Mouse (Mus musculus) heart, embryonic 13.5 days (tissue): ENCODE measurements around the gene Psmb8. TPM values are rescaled to one million over a fixed set of nuclear protein-coding genes. Genes with fewer than 3 reads are reported as not detected.

Experiments
- ATAC-seq: fragments of 200-750 bp; cut with Nextera tagmentation; 2 replicates; pipeline ENCODE4 v1.8.0; 2017; ENCODE audit warnings: moderate TSS enrichment; ENCODE audit not compliant: insufficient number of reproducible peaks, low FRiP score, low TSS enrichment; ENCODE audit errors: extremely low read depth
- H3K27ac ChIP-seq: fragments of 300-500 bp; sonication (generic); replicated peaks from 2 replicates; pipeline ENCODE4 v1.5.1; 2015; ENCODE audit warnings: moderate library complexity, mild to moderate bottlenecking, inconsistent platforms
- H3K27me3 ChIP-seq: fragments of 300-500 bp; sonication (generic); replicated peaks from 2 replicates; pipeline ENCODE4 v1.6.1; 2015; ENCODE audit warnings: mild to moderate bottlenecking, inconsistent platforms
- H3K36me3 ChIP-seq: fragments of 300-500 bp; sonication (generic); 2 replicates; pipeline ENCODE4 v1.6.1; 2015; ENCODE audit warnings: mild to moderate bottlenecking, inconsistent platforms
- H3K4me1 ChIP-seq: fragments of 300-500 bp; sonication (generic); 2 replicates; pipeline ENCODE4 v1.6.1; 2015; ENCODE audit warnings: inconsistent platforms
- H3K4me2 ChIP-seq: fragments of 300-500 bp; sonication (generic); 2 replicates; pipeline ENCODE4 v1.6.1; 2015; ENCODE audit warnings: inconsistent platforms, mild to moderate bottlenecking, moderate library complexity
- H3K4me3 ChIP-seq: fragments of 300-500 bp; sonication (generic); 2 replicates; pipeline ENCODE4 v1.5.1; 2015; ENCODE audit warnings: moderate library complexity, mild to moderate bottlenecking, inconsistent platforms
- H3K9ac ChIP-seq: fragments of 300-500 bp; sonication (generic); 2 replicates; pipeline ENCODE4 v1.6.1; 2015; ENCODE audit warnings: inconsistent platforms, mild to moderate bottlenecking, moderate library complexity
- H3K9me3 ChIP-seq: fragments of 300-500 bp; sonication (generic); 2 replicates; pipeline ENCODE4 v1.6.1; 2016; ENCODE audit warnings: inconsistent platforms
- WGBS: fragments of 180-500 bp; shearing (Covaris S2); methylation state at CpG from one replicate; pipeline ENCODE4 v1.1.7; 2015; ENCODE audit warnings: mixed read lengths; 5-methylcytosine and 5-hydroxymethylcytosine counted together
- polyA plus RNA-seq: library from polyadenylated mRNA; unstranded; fragments of >200 nt; fragmentation: Nextera tagmentation; extraction: Ambion mirVana; gene quantifications from 2 replicates; pipeline ENCODE4 v1.2.1, GENCODE M21; 2015

Psmb8 gene
- polyA plus RNA-seq, 1 experiment from 2014 or later: 4.3 TPM

DNA sequence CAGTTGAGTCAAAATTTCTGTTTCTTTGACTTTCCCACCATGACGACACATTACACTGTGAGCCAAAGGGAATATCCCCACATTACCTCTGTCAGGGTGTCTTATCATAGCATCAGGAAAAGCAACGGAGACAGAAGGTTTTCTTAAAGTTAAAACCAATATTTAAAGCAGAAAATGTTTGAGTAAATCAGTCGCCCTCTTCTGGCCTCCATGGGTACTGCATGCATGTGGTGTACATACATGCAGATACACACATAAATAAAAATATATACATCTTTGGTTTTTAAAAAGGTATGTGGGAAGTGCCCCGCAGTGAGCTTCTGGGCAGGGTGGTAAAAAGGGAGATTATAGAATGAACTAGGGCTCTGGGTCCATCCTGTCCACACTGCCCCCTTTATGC, 20.3 kb upstream of the Psmb8 start:
- H3K9ac ChIP-seq: no peak overlapping the region

DNA sequence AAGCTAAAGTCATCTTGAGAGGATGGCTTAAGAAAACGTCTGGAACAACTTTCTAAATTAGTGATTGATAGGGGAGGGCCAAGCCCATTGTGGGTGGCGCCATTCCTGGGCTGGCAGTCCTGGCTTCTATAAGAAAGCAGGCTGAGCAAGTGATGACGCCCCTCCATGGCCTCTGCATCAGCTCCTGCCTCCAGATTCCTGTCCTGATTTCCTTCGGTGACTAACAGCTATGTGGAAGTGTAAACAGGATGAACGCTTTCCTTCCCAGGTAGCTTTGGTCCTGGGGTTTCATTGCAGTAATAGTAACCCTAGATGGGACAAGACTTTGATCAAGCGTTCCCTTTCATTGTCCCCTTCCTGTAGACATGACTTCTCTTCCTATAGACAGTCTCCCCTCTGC, 18.5 kb upstream of the Psmb8 start:
- Histone ChIP-seq H3K4me1 (no peaks in the 10 kb centered on the region), H3K27ac (no peak overlapping the region), H3K4me3 (no peak overlapping the region), H3K4me2 (no peak overlapping the region), H3K9ac (no peak overlapping the region), H3K27me3 (peaks cover 56% of the 10 kb centered on the region), H3K9me3 (peaks cover 9% of the 10 kb centered on the region; the same call in 1 of the 2 replicates), H3K36me3 (no peaks in the 10 kb centered on the region)
- ATAC-seq: no peak
- 54% methylated on average over 6 of the region's 6 CpGs for WGBS

More for the DNA sequence above, 20.3 kb upstream of the Psmb8 start:
- Histone ChIP-seq H3K4me1 (no peaks in the 10 kb centered on the region), H3K27ac (no peak overlapping the region), H3K36me3 (no peaks in the 10 kb centered on the region), H3K27me3 (peaks cover 40% of the 10 kb centered on the region), H3K9me3 (peaks cover 9% of the 10 kb centered on the region; the same call in 1 of the 2 replicates), H3K4me2 (no peak overlapping the region), H3K4me3 (no peak overlapping the region)
- ATAC-seq: no peak
- WGBS: 60% methylated on average over 4 of the region's 4 CpGs

DNA sequence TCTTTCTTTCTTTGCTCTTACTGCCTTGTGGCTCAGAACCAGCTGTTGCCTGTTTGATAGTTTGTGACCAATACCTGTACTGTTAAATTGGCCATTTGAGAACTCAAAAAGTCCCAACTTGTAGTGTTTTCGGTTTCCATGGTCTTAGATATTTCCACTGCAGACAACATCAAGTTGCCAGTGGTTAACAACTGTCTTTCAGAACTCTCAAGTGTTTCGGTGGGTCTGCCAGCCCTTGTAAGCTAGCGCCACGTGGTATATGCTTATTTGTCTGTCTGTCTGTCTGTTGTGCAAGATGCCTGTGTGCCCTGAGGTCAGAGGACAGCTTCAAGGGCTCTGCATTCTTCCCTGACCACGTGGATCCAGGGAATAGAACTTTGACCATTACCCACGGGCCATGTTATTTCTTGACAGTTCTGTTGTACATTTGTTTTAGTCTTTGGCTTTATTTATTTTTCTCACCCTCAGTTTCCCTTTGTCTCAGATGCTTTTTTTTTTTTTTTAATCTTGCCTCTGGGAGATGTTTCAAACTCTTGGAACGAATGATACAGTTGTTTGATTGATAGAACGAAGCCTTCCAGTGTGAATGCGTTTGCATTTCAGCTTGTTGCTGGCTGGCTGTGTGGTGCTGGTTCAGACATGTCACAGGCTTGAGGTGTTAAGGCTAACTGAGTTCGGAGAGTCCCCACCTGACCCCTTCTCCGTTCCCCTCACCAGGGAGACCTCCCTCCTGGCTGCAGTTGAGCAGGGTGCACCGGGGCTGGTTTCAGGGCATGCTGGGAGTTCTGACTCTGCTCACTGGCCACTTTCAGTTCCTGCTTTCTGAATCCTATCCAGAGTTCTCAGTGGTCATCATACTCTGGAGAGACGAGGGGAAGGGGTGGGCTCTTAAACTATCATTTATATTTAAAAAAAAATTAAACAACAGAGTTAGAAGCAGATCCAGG, 17.3 kb upstream of the Psmb8 start:
- 63% methylated on average over 13 of the region's 13 CpGs for WGBS
- ATAC-seq: no peak
- Histone ChIP-seq H3K27ac (no peak overlapping the region), H3K4me1 (no peaks in the 10 kb centered on the region), H3K9ac (no peak overlapping the region), H3K4me3 (no peak overlapping the region), H3K36me3 (no peaks in the 10 kb centered on the region), H3K27me3 (peaks cover 58% of the 10 kb centered on the region), H3K9me3 (peaks cover 9% of the 10 kb centered on the region; the same call in 1 of the 2 replicates), H3K4me2 (no peak overlapping the region)

DNA sequence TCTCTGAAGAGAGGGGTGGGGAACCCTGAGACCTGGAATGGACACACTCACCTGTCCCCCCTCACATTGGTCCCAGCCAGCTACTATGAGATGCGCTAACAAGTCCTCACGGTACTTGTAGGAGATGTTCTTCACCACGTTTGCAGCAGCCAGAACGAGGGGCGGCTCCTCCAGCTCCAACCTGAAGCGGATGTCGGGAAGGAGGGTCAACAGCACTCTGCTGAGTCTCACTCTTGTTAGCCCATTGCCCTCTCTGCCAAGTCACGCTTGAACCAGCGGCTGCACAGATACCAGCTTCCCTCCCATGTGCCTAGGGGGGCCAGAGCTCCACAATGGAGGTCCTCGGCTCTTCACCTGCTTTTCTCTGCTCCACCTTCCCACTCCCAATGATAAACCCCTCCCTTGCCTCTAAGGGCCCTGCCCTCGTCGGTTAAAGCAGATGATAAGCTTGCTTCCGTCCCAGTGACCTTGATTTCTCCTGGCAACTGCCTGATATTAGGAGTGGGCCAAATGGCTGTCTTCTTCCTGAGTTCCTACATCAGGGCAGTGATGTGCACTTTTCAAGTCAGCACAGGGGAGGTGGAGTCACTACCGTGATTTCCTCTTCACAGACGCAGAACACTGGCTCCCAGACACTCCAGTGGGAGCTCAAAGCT, 13.8 kb upstream of the Psmb8 start:
- no peak overlapping the region for H3K9ac ChIP-seq
- H3K27me3 ChIP-seq: peaks cover 87% of the 10 kb centered on the region

DNA sequence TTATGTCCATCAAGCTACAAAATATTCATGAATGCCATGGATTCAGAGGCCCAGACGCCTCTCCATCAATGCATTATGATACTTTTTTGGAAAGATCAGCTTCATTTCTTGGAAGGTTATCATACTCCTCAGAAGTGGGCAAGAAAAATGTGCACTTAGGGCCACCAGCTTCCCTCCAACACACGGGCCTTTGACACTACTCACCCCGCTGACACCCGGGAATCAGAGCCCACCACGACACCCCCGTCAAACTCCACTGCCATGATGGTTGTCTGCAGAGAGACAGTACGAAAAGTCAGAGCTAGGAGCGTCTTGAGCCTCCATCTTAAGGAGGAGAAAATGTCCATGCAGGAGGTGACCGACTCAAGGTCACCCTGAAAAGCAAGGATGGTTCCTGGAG, 12.0 kb upstream of the Psmb8 start:
- no peak for ATAC-seq
- Histone ChIP-seq H3K4me1 (peaks cover 17% of the 10 kb centered on the region), H3K27ac (no peak overlapping the region), H3K27me3 (peaks cover 93% of the 10 kb centered on the region), H3K9ac (no peak overlapping the region), H3K4me3 (no peak overlapping the region), H3K4me2 (no peak overlapping the region), H3K36me3 (no peaks in the 10 kb centered on the region), H3K9me3 (no peaks in the 10 kb centered on the region)
- WGBS: 80% methylated on average over 9 of the region's 9 CpGs

More for the DNA sequence above, 13.8 kb upstream of the Psmb8 start:
- H3K9me3 ChIP-seq: no peaks in the 10 kb centered on the region
- ATAC-seq: no peak
- WGBS: 58% methylated on average over 15 of the region's 15 CpGs
- peaks cover 17% of the 10 kb centered on the region for H3K4me1 ChIP-seq
- no peaks in the 10 kb centered on the region for H3K36me3 ChIP-seq
- H3K4me3 ChIP-seq: no peak overlapping the region
- H3K4me2 ChIP-seq: no peak overlapping the region
- no peak overlapping the region for H3K27ac ChIP-seq

DNA sequence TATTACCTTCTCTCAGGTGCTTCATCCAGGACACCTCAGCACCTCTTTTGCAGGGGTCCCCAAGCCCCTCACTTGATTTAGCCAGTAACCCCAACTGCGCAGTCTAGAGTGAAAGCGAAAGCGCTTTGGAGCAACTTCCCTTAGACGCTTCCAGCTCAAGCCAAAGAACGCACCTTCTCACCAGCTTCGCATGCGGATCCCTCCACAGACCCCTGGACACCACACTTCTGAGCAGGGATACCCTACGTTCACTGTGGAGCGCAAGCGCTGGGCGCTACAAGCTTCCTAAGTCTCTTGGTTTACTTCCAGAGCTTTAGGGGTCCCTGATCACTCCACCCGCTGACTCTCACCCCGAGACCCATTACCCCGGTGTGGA, 10.6 kb upstream of the Psmb8 start:
- peak overlapping the region; percentile 95 for H3K4me2 ChIP-seq
- 5% methylated on average over 14 of the region's 14 CpGs for WGBS
- no peaks in the 10 kb centered on the region for H3K9me3 ChIP-seq
- H3K4me1 ChIP-seq: peaks cover 17% of the 10 kb centered on the region
- H3K4me3 ChIP-seq: peak overlapping the region; percentile 60
- peak overlapping the region; percentile 83 for H3K9ac ChIP-seq
- ATAC-seq: no peak
- no peak overlapping the region for H3K27ac ChIP-seq
- no peaks in the 10 kb centered on the region for H3K36me3 ChIP-seq
- peaks cover 94% of the 10 kb centered on the region for H3K27me3 ChIP-seq

DNA sequence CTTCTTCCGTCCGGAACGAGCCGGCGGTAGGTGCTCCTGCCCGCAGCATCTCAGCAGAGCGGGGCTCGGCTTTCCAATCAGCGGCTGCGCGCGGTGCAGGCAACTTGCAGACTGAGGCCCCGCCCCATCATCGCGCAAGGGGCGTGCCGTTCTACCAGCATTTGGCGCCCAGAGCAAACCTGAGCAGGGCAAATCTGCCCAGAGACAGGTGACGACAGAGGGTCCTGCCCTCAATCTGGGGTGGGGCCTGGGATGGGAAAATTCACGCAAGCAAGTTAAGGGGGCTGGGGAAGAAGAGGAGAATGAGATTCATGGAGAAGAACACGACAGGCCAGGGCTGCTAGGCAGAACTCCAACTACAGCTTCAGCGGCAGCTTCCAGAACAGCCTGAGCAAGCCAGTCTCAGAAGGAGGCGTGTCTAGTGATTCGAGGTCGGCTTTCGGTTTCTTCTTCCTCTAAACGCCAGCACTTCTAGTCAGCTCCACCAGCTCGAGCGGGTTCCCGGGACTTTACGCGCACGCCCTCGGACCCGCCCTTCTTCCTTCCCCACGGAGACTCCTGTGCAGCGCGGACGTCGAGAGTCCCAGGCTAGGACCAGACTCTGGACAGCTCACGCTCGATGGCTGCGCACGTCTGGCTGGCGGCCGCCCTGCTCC, 10.1 kb upstream of the Psmb8 start, which contains the start of the genes Tap1 and Psmb9:
Tap1 (plus strand) TSS at position 293 of the 656 bp plus-strand sequence.
Psmb9 (minus strand) TSS at position 504 of the 656 bp plus-strand sequence.
- peaks cover 94% of the 10 kb centered on the region for H3K27me3 ChIP-seq
- peak; percentile 78 for ATAC-seq

DNA sequence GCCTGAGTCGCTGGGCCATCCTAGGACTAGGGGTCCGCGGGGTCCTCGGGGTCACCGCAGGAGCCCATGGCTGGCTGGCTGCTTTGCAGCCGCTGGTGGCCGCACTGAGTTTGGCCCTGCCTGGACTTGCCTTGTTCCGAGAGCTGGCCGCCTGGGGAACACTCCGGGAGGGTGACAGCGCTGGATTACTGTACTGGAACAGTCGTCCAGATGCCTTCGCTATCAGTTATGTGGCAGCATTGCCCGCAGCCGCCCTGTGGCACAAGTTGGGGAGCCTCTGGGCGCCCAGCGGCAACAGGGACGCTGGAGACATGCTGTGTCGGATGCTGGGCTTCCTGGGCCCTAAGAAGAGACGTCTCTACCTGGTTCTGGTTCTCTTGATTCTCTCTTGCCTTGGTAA, 9.5 kb upstream of the Psmb8 start:
- H3K4me1 ChIP-seq: peaks cover 17% of the 10 kb centered on the region
- 3% methylated on average over 20 of the region's 20 CpGs for WGBS
- ATAC-seq: no peak
- peak overlapping the region; percentile 60 for H3K4me3 ChIP-seq
- no peaks in the 10 kb centered on the region for H3K9me3 ChIP-seq
- H3K9ac ChIP-seq: peak overlapping the region; percentile 83
- H3K27me3 ChIP-seq: peaks cover 94% of the 10 kb centered on the region
- H3K4me2 ChIP-seq: peak overlapping the region; percentile 95
- no peak overlapping the region for H3K27ac ChIP-seq
- H3K36me3 ChIP-seq: no peaks in the 10 kb centered on the region

More for the DNA sequence above, 10.1 kb upstream of the Psmb8 start, which contains the start of the genes Tap1 and Psmb9:
- Histone ChIP-seq H3K4me1 (peaks cover 17% of the 10 kb centered on the region), H3K4me2 (peak within 1 kb of the TSS; percentile 95), H3K9ac (peak within 1 kb of the TSS; percentile 83), H3K36me3 (no peaks in the 10 kb centered on the region), H3K4me3 (peak within 1 kb of the TSS; percentile 60), H3K27ac (no peak within 1 kb of the TSS; the same call in 1 of the 2 replicates), H3K9me3 (no peaks in the 10 kb centered on the region)
- under 1% methylated on average over 46 of the region's 46 CpGs for WGBS

DNA sequence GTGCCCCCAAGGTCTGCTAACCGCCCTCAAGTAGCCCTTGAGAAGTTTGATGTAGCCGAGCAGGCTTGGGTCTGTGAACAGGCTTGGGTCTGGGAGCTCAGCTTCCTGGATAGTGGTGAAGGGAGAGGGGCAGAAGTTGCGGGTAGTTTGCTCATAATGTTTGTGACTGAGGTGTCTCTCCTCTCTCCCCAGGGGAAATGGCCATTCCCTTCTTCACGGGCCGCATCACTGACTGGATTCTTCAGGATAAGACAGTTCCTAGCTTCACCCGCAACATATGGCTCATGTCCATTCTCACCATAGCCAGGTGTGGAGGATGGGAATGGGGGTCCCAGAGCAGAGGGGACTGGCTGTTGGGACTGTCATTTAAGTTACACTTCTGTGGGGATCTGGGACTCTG, 8.5 kb upstream of the Psmb8 start:
- Histone ChIP-seq H3K27ac (no peak overlapping the region), H3K36me3 (no peaks in the 10 kb centered on the region), H3K9ac (no peak overlapping the region), H3K4me3 (no peak overlapping the region), H3K27me3 (peaks cover 94% of the 10 kb centered on the region), H3K9me3 (no peaks in the 10 kb centered on the region), H3K4me1 (peaks cover 17% of the 10 kb centered on the region), H3K4me2 (no peak overlapping the region)
- no peak for ATAC-seq
- 54% methylated on average over 6 of the region's 6 CpGs for WGBS

DNA sequence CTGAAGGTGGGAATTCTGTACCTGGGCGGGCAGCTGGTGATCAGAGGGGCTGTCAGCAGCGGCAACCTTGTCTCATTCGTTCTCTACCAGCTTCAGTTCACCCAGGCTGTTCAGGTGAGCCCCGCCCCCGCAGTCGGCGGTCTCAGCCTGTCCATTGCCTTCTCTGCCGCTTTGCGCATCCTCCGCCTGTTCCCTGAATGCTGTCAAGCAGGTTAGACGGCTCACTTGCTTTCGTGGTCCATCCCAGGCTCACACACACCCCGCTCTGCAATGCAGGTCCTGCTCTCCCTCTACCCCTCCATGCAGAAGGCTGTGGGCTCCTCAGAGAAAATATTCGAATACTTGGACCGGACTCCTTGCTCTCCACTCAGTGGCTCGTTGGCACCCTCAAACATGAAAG, 4.7 kb upstream of the Psmb8 start:
- H3K27me3 ChIP-seq: peaks cover 98% of the 10 kb centered on the region
- ATAC-seq: no peak
- 23% methylated on average over 16 of the region's 16 CpGs for WGBS

DNA sequence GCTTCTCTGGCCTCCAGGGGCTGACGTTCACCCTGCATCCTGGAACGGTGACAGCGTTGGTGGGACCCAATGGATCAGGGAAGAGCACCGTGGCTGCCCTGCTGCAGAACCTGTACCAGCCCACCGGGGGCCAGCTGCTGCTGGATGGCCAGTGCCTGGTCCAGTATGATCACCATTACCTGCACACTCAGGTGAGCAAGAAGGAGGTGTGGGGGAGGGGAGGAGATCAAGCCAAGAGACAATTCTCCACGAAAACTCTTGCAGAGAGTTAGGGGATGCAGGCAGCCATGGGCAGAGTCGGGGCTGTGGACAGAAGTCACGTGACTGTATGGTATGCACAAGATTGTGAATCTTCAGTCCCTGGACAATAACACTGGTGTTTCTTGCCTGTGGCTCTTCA, 4.1 kb upstream of the Psmb8 start:
- Histone ChIP-seq H3K4me3 (no peak overlapping the region), H3K4me1 (peaks cover 10% of the 10 kb centered on the region), H3K27ac (no peak overlapping the region), H3K27me3 (peaks cover 98% of the 10 kb centered on the region), H3K4me2 (no peak overlapping the region), H3K36me3 (no peaks in the 10 kb centered on the region), H3K9ac (no peak overlapping the region), H3K9me3 (no peaks in the 10 kb centered on the region)
- 36% methylated on average over 8 of the region's 8 CpGs for WGBS
- no peak for ATAC-seq

More for the DNA sequence above, 4.7 kb upstream of the Psmb8 start:
- H3K4me1 ChIP-seq: peaks cover 9% of the 10 kb centered on the region
- no peak overlapping the region for H3K4me3 ChIP-seq
- no peak overlapping the region for H3K4me2 ChIP-seq
- no peak overlapping the region for H3K27ac ChIP-seq
- H3K9ac ChIP-seq: no peak overlapping the region
- no peaks in the 10 kb centered on the region for H3K36me3 ChIP-seq
- H3K9me3 ChIP-seq: no peaks in the 10 kb centered on the region
